Comparison of ENCODE assay signal across 31 mouse cellular contexts in genomic region chr1:88761121-88761520, GRCm38 (mm10). TPM values are rescaled to one million over a fixed set of nuclear protein-coding genes. Genes with fewer than 3 reads are reported as not detected.
DNase-seq lines count a peak whose midpoint lies in the region; ATAC-seq lines count a peak whose summit lies in the region.
"Had no signal": no experiment of that assay in that cellular context is flagged by ENCODE, and none has a peak within 500 bp of the region (broad histone marks: within the 10 kb centered on the region; RNA-seq: fewer than 3 reads in every experiment).

No protein-coding gene starts in this region.

- 0 out of 2 replicates have a peak overlapping the region, but pooled peaks have one; percentile 44 for H3K27ac ChIP-seq in forebrain, embryonic 10.5 days
- no peak overlapping the region for H3K27ac ChIP-seq in forebrain, embryonic 11.5 days (ENCODE audit: low read depth, low read length)
- H3K27ac ChIP-seq: embryonic facial prominence, embryonic 12.5 days; embryonic facial prominence, embryonic 15.5 days; forebrain, embryonic 13.5 days; heart, adult 2 months; heart, embryonic 10.5 days; heart, embryonic 13.5 days; hindbrain, embryonic 14.5 days; hindbrain, postnatal 0 days had no signal

- no peaks in the 10 kb centered on the region for H3K9me3 ChIP-seq in forebrain, embryonic 10.5 days
- H3K9me3 ChIP-seq in forebrain, embryonic 11.5 days (ENCODE audit: control insufficient read depth, low read length) = no peaks in the 10 kb centered on the region
- H3K9me3 ChIP-seq: embryonic facial prominence, embryonic 12.5 days; embryonic facial prominence, embryonic 15.5 days; forebrain, embryonic 13.5 days; heart, embryonic 10.5 days; heart, embryonic 13.5 days had no signal

- H3K27me3 ChIP-seq in forebrain, embryonic 10.5 days (ENCODE audit: poor library complexity, severe bottlenecking) = no peaks in the 10 kb centered on the region
- no peaks in the 10 kb centered on the region for H3K27me3 ChIP-seq in forebrain, embryonic 11.5 days (ENCODE audit: control insufficient read depth, insufficient read depth, low read length)
- H3K27me3 ChIP-seq: embryonic facial prominence, embryonic 12.5 days; embryonic facial prominence, embryonic 15.5 days; forebrain, embryonic 13.5 days; Patski had no signal

- ATAC-seq in forebrain, embryonic 11.5 days (replicated peaks; ENCODE audit: low FRiP score) = no peak
- ATAC-seq: activated CD4-positive, CD25-positive, alpha-beta regulatory T cell, adult 4 months; forebrain, embryonic 13.5 days; forebrain, embryonic 16.5 days; hindbrain, postnatal 0 days; inflammation-experienced regulatory T-cells, adult 6 months; Patski had no signal

- H3K9ac ChIP-seq in forebrain, embryonic 11.5 days (ENCODE audit: low read length) = no peak overlapping the region
- H3K9ac ChIP-seq: embryonic facial prominence, embryonic 12.5 days; embryonic facial prominence, embryonic 15.5 days; forebrain, embryonic 13.5 days; heart, embryonic 13.5 days; hindbrain, embryonic 14.5 days had no signal

- peaks cover 30% of the 10 kb centered on the region for H3K4me1 ChIP-seq in forebrain, embryonic 10.5 days
- H3K4me1 ChIP-seq in forebrain, embryonic 11.5 days (replicated peaks; ENCODE audit: control insufficient read depth, insufficient read depth, low read length) = peaks cover 9% of the 10 kb centered on the region; the same call in 1 of the 2 replicates

- WGBS in forebrain, embryonic 10.5 days = 73% methylated on average over 6 of the region's 6 CpGs
- WGBS in forebrain, embryonic 11.5 days = 80% methylated on average over 6 of the region's 6 CpGs

- no peak overlapping the region for H3K4me3 ChIP-seq in forebrain, embryonic 10.5 days
- no peak overlapping the region for H3K4me3 ChIP-seq in forebrain, embryonic 11.5 days (ENCODE audit: low read depth, low read length)
- H3K4me3 ChIP-seq: embryonic facial prominence, embryonic 12.5 days; embryonic facial prominence, embryonic 15.5 days; forebrain, embryonic 13.5 days; heart, adult 2 months; heart, embryonic 10.5 days; heart, embryonic 13.5 days had no signal

- no peaks in the 10 kb centered on the region for H3K36me3 ChIP-seq in forebrain, embryonic 10.5 days (replicated peaks)
- H3K36me3 ChIP-seq in forebrain, embryonic 11.5 days (ENCODE audit: control insufficient read depth, insufficient read depth, low read length) = no peaks in the 10 kb centered on the region
- H3K36me3 ChIP-seq: embryonic facial prominence, embryonic 12.5 days; embryonic facial prominence, embryonic 15.5 days; G1E; heart, embryonic 10.5 days; heart, embryonic 13.5 days had no signal

- no peak for DNase-seq in forebrain, embryonic 10.5 days (ENCODE audit: extremely low spot score, low spot score)
- DNase-seq in forebrain, embryonic 11.5 days (ENCODE audit: low spot score) = no peak
- peak; percentile 25 for DNase-seq in retina, postnatal 1 day
- DNase-seq in retina, embryonic 14.5 days (ENCODE audit: low spot score) = no peak
- DNase-seq in ES-CJ7 (ENCODE audit: low read depth, low spot score) (peak; percentile 44), ZHBTc4 (ENCODE audit: low read depth, low spot score) (peak; percentile 53)
- DNase-seq in spleen, postnatal 10 days (ENCODE audit: low spot score in 2 of 2) = no peak
- no peak for DNase-seq in layer of hippocampus, adult 8-10 months (ENCODE audit: low spot score in 2 of 2)
- DNase-seq: adrenal gland, adult 8-10 months; adrenal gland, postnatal 25 days; cerebellum, adult 11-12 months; cerebellum, adult 8-10 months; cerebellum, postnatal 10 days; cerebellum, postnatal 36 days; gastrocnemius, postnatal 10 days; gastrocnemius, postnatal 36 days; heart, adult 2 months; heart, postnatal 14 days; heart, postnatal 4 days had no signal

- H3K4me2 ChIP-seq in forebrain, embryonic 11.5 days (ENCODE audit: low read depth, low read length, severe bottlenecking) = no peak overlapping the region
- H3K4me2 ChIP-seq: embryonic facial prominence, embryonic 12.5 days; embryonic facial prominence, embryonic 15.5 days; forebrain, embryonic 13.5 days; heart, embryonic 13.5 days; hindbrain, embryonic 14.5 days had no signal

RNA-seq across cellular contexts. Expression of gene Arl4c, which starts 59.1 kb away (rescaled TPM):
- polyA plus RNA-seq in forebrain, embryonic 10.5 days (2016; fragmentation: Nextera tagmentation; extraction: Ambion mirVana) = 21.8 and 22.3 TPM in 2 replicates
- polyA plus RNA-seq in forebrain, embryonic 11.5 days (2014; fragmentation: Nextera tagmentation; extraction: Ambion mirVana) = 9.2 and 13.3 TPM in 2 replicates
- 10 to 100 TPM; 31.3 to 41.3 (median 34.3) TPM for total RNA-seq in layer of hippocampus, adult 8-10 months (2022)
- polyA plus RNA-seq: G1E had no signal

Comparison
In these comparisons a context has a peak if more than half of its experiments do, and no peak if none do; other contexts are left out.
1. DNase-seq: peak in retina, postnatal 1 day (single experiment), ES-CJ7 (single experiment) and ZHBTc4 (single experiment); none in forebrain, embryonic 10.5 days (single experiment), forebrain, embryonic 11.5 days (single experiment), retina, embryonic 14.5 days (single experiment), spleen, postnatal 10 days (0 of 2) and layer of hippocampus, adult 8-10 months (0 of 2).